Mouse (Mus musculus) splenic B cell, adult 2 months (primary cell): ENCODE data around the gene Aplnr.
A peak's percentile ranks its signal among the peaks of the same experiment; 100 is the strongest.

Source experiments
- DNase-seq: peaks from one replicate; pipeline ENCODE4 v3.0.0-alpha.2; 2011; ENCODE audit warnings: low read depth, low spot score
- H3K27me3 ChIP-seq: 2 replicates; pipeline ENCODE4 v1.6.1; 2012; ENCODE audit warnings: mild to moderate bottlenecking, low read length, moderate library complexity, mixed read lengths; ENCODE audit not compliant: control insufficient read depth, poor library complexity, insufficient read depth, severe bottlenecking
- H3K36me3 ChIP-seq: 2 replicates; pipeline ENCODE4 v1.6.1; 2012; ENCODE audit warnings: mild to moderate bottlenecking, low read length, moderate library complexity, mixed read lengths; ENCODE audit not compliant: control insufficient read depth, poor library complexity, insufficient read depth, severe bottlenecking

The Aplnr gene

DNA sequence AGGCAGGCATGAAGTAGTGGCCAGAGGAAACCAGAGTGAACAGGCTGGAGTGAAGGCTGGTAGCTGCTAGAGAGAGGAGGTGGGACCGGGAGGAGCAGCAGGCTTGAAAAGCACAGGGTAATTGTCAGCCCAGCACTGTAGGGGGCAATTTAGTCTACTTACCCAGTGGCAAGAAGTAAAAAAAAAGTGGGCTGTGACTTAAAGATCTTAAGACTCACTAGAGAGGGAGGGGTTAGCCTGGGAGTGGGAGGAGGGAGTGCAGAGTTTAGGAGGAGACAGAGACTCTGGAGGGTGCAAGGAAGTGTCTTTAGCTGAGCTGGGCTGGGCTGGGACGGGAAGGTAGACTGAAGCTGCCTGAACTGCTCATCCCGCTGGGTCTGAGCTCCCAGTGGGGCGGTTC lies at the start of gene Aplnr:
Aplnr (plus strand) TSS at position 137 of the 400 bp plus-strand sequence.
- Histone ChIP-seq H3K36me3 (no peaks in the 10 kb centered on the region), H3K27me3 (no peaks in the 10 kb centered on the region)
- no peak for DNase-seq

DNA sequence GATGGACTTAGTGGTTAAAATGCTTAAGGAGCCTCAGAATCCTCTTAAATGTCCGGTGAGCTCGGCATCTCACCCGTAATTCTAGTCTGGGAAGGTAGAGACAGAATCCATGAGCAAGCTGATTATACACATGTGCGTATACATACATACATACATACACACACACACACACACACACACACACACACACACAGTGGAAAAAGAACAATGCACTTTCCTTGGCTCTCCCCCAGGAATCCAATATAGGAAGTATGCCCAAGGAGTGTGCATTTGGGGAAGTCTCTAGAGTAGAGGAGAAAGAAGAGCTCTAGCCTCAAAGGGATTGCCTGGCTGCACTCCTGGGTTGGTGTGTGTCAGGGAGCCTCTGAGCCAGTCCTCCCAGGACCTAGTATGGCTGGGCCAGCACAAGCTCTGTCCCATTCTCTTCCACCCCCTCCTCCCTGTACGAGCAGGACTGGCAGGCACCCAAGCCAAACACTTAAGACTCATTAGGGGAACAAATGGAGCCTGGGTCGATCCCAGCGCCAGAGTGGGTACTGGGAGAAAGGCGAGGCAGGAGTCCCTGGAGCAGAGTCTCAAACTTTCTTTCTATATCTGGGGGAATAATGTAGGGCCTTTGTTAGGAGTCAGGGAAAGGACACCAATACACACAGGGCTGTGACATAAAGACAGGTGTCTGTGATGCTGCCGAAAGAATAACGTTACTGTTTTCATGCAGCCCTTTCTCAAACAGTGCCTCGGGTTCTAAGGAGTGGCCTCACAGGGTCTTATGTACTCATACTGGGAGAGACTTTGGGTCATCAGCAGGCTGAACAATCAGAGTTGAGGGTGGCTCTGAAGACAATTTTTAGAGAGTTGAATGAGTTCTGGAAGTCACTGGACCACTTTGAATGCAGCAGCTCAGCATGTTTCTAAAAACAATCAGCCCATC lies 47.0 kb upstream of the Aplnr start:
- no peaks in the 10 kb centered on the region for H3K27me3 ChIP-seq
- DNase-seq, result no peak
- no peaks in the 10 kb centered on the region for H3K36me3 ChIP-seq

DNA sequence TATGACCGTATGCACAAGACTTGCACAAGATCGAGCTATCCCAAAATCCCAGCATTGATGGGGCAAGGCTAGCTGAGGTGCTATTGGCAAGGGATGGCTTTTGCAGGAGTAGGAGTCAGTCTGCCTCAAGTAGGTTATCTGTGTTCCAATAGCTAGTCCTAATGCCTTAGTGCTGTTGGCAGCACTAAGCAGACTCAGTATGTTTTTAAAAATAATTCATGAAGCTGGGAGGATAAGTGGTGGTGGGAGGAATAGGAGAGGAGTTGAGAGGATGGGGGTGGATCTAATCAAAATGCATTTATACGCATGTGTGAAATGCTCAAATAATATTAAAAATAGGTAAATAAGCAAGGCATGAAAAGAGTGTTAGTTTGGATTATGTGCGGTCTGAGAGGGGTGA lies 44.7 kb upstream of the Aplnr start:
- Histone ChIP-seq H3K27me3 (no peaks in the 10 kb centered on the region), H3K36me3 (no peaks in the 10 kb centered on the region)
- no peak for DNase-seq

DNA sequence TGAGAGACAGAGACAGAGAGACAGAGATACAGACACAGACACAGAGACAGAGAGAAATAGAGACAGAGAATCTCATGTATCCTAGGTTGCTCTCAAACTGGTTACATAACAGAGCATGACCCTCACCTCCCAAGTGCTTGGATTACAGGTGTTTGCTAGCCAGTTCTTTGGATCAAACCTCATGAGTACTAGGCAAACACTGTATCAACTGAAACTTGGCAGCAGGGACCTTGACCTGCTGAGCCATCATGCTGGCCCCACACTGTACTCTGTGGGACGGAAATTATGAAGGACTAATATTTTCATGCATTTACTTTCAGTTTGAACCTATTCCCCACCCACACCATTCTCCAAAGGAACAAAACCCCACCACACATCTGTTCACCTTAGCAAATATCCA lies 42.6 kb upstream of the Aplnr start:
- H3K36me3 ChIP-seq, result no peaks in the 10 kb centered on the region
- H3K27me3 ChIP-seq, result no peaks in the 10 kb centered on the region
- DNase-seq, result no peak

DNA sequence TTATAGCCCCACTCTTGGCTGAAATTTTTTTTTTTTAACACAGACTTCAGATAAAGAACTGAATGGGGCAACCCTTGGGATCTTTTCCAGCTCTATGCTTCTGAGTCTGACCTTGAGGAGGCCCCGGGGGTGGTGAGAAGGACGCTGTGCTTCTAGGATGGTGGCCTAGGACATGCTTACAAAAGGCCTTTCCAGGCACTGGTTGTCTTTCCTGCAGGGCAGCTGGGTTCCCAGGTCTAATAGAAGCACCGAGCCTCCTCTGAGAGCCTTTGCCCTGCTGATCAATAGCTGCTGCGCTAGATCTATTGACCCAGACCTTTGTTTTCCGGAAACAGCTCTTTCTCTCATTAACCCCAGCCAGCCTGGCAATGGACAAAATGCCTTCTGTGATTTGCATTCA lies 40.1 kb upstream of the Aplnr start:
- H3K27me3 ChIP-seq, result no peaks in the 10 kb centered on the region
- no peaks in the 10 kb centered on the region for H3K36me3 ChIP-seq
- DNase-seq, result no peak

DNA sequence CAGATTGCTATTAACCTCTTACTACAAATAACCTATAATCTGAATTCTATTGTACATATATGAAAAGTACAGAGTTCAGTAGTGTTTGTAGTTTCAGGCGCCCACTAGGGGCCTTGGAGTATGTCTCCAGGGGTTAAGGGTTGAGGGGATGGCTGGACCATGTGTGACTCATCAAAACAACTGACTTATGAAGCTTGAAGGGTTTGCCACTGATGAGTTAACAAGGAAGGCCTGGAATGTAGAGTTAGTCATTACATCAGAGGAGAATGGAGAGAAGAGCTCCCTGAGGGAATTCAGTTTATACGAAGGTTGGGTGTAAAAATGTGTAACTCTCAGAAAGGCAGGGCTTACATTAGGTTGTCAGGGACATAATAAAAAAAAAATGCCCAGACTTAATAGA lies 38.0 kb upstream of the Aplnr start:
- H3K36me3 ChIP-seq, result no peaks in the 10 kb centered on the region
- no peaks in the 10 kb centered on the region for H3K27me3 ChIP-seq
- no peak for DNase-seq

DNA sequence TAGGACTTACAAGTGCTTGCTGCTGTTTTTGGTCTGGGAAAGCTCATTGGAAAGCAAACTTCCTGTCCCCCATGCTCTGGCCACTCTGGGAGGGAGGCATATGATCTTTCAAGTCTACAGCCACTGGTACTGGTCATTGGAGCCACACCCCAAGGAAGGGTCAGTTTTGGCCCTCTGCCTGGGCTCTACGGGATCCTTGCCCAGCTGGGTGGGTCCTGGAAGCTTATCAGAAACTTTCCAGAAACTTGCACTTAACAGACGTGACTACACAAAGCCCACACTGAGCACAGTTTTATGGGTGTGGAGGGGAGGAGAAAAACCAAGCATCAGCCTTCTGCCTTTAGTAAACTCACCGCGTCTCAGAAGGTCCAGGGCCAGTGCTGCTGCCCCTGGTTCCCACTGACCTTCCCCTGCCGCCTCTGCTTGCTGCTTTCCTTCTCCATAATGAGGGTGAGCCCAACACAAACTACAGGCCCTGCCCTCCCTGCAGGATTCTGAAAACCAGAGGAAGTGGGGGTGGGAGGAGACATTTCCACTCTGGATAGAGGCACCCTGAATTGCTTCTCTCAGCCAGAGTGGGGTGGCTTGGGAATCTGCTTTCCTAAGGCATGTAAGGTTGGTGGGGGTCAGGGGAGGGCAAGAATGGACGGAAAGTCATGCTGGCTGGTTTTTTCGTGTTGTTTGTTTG lies 37.1 kb upstream of the Aplnr start:
- no peaks in the 10 kb centered on the region for H3K36me3 ChIP-seq
- DNase-seq, result no peak
- H3K27me3 ChIP-seq, result no peaks in the 10 kb centered on the region

DNA sequence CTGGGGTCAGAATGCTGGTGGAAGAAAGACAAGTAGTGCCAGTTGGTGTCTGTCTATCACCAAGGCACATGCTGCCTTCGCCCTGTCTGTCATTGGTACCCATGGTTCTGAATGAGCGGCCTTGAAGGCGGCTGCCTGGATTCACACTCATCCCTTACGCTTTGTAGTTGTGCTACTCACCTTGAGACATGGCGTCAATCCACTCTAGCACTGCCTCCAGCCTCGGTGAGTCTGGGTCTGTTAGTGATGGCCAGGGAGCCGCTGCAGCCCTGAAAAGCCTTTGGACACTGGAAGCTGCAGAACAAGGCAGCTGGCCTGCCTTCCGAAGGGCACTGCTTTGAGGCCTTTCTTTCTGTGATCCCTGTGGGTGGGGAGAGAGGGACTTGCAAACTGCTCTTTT lies 32.8 kb upstream of the Aplnr start:
- Histone ChIP-seq H3K36me3 (no peaks in the 10 kb centered on the region), H3K27me3 (no peaks in the 10 kb centered on the region)
- no peak for DNase-seq

DNA sequence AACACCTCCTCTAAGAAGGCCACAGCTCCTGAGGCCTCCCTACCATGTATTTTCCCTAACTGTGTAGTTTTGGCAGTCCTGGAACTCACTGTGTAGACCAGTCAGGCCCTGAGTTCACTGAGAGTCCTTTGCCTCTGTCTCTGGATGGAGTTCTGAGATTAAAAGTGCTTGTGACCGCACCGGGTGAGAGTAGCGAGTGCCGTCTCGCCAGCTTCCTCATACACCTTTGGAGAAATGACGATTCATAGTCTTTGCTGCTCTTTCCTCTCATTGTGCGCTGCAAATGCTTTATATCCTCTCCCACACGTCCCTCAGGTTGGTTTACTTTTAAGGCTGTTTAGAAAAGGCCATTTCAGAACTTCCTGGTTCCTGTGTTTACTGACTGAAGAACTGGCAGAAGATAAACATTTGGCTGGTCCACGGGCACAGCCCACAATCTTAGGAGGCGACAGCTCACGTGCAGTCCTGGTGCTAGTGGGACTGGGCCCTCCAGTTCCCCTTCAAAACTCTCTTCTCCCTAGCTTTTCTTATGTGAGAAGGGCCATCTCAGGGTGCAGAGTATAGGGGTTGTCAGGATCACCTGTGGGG lies 30.5 kb upstream of the Aplnr start:
- no peak for DNase-seq
- Histone ChIP-seq H3K27me3 (no peaks in the 10 kb centered on the region), H3K36me3 (no peaks in the 10 kb centered on the region)

DNA sequence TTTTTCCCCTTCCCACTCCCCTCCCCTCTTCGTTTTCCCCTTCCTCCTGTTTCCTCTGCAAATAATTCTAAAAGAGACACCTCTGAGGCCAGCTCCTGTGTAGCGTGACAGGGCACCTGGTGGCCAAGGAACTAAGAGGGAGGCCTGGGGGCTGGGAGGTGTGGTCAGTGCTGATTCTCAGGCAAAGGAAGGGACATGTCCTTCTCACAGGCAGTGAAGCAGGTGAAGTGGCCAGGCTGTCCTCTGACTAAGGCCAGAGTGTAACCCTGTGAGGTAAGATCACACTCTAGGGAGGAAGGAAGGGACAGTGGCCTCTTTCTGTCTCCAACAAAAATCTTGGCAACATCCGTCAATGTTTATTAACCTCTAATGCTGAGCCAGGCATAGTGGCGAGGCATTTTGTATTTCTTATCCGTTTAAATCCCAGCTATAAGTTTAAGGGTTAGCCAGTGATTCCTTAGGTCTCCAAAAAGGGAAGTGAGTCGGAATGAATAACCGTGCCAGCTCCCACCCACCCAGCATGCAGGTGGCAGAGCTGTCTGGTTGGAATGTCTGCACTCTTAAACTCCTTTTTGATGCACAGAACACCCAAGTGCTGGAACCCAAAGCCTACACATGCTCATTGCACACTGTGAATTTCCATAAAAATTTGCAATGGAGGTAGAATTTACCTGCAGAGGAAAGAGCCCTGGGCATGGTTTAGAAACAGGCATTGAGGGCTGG lies 29.8 kb upstream of the Aplnr start:
- H3K36me3 ChIP-seq, result no peaks in the 10 kb centered on the region

DNA sequence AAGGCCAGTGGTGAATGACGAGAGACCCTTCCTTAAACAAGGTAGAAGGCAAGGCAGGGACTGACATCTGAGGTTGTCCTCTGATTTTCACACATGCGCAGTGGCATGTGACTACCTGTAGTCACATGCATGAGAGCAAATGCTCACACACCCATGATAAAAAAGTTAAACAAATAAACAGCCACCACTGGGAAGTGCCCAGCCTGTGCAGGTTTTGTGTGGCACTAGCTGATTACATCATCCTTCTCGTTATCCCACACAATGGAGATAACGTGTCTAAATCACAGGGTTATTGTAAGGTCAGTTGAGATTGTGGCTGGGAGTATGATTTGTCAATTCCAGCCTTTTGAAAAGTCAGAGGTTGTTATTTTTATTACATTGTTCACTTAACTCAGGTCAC lies 29.1 kb upstream of the Aplnr start:
- H3K27me3 ChIP-seq, result no peaks in the 10 kb centered on the region
- H3K36me3 ChIP-seq, result no peaks in the 10 kb centered on the region
- DNase-seq, result no peak

More for the DNA sequence above, 29.8 kb upstream of the Aplnr start:
- H3K27me3 ChIP-seq, result no peaks in the 10 kb centered on the region
- no peak for DNase-seq

DNA sequence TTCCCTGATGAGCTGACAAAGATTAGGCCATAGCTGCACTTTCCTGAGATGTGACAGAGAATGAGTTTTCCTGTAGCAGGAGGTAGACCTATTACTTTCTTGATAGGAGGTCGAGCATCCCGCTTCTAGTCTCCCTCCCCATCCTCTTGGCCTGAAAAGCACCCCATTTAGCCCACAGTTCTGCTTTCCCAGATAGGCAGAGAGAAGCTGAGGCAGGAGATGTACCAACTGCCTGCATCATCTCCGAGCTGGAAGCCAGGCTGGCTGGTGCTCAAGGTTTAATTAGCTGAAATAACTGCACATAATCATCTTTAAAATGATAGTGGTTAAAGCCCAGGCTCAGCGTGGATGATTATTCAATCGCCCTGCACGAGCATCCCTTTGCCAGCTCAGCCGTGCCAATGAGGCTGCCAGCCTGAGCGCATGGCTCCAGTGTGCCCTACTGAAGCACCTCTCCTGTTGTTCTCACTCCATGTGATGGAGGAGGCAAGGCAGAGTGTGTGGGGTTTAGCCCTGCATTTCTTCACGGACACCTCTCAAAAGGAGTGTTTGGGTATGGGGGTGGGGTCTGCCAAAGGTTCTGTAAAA lies 25.6 kb upstream of the Aplnr start:
- Histone ChIP-seq H3K36me3 (no peaks in the 10 kb centered on the region), H3K27me3 (no peaks in the 10 kb centered on the region)
- DNase-seq, result no peak

DNA sequence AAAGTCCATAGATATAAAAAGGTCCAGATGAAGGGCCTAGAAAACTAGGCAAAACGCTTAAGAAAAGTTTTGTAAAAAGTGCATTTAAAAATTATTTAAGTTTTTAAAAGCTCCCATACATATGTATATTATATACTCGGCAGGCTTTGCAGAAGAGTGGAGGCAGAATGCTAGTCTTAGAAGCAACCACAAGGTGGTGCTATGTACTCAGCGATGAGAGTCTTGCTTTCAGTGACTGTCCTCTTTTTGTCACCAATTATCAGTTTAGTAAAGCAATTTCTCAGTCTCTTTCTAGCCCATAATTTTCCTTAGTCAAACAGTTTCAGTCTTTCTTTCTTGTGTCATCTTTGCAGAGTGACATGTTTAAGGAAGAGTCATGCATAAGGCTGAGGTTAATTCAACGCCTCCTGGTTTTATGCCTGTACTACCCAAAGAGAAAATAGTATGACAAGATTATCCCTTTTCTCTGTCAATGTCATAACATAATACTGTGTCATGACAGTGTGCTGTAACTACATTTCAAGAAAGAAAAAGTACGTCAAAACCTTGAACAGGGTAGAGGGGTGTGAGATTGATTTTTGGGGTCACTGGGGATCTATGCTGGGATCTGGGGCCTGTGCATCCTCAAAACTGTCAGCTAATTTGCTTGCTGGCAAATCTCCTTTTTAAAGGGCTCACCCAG lies 12.7 kb upstream of the Aplnr start:
- no peaks in the 10 kb centered on the region for H3K36me3 ChIP-seq
- peak; percentile 60 for DNase-seq
- no peaks in the 10 kb centered on the region for H3K27me3 ChIP-seq
